In the genomic region with DNA sequence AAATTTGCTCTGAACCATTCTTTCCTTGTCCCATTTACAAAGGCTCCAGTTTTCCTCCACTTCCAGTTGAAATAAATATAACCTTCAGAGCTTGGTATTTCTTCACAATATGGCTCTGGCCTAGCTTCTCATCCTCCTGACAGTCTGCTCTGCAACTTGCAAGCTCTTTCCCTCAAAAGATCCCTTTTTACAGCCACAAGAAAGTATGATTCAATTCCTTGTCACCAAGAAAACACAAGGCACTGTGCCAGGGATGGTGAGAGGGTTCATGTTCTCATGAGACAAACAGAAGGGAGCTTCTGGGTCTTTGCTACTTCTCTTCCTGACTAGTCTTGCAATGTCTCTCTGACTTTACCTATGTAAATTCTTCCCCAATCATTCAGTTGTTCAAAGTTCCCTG, we compare ENCODE assay signal across 22 mouse cellular contexts. TPM values are rescaled to one million over a fixed set of nuclear protein-coding genes. Genes with fewer than 3 reads are reported as not detected.
DNase-seq lines count a peak whose midpoint lies in the region; TF ChIP-seq lines count a peak whose summit lies in the region.
"Had no signal": no experiment of that assay in that cellular context is flagged by ENCODE, and none has a peak within 500 bp of the region (broad histone marks: within the 10 kb centered on the region; RNA-seq: fewer than 3 reads in every experiment).

No protein-coding gene starts in this region.

- no peak overlapping the region for H3ac ChIP-seq in myocyte (ENCODE audit: control insufficient read depth, insufficient read length)

- no peaks in the 10 kb centered on the region for H3K79me2 ChIP-seq in myocyte (ENCODE audit: control insufficient read depth, insufficient read depth)

- no peak for TF ChIP-seq POLR2A in myocyte (IDR thresholded peaks at IDR 0.05; ENCODE audit: insufficient read length, low read depth)

- H3K36me3 ChIP-seq in myocyte (ENCODE audit: control insufficient read depth, insufficient read depth) = no peaks in the 10 kb centered on the region
- H3K36me3 ChIP-seq: embryonic facial prominence, embryonic 13.5 days; forebrain, embryonic 12.5 days; heart, embryonic 12.5 days; hindbrain, embryonic 10.5 days had no signal

- DNase-seq in adrenal gland, adult 2 months = peak; percentile 25
- no peak for DNase-seq in adrenal gland, adult 8-10 months
- peak; percentile 20 to 34 for DNase-seq in left cerebral cortex, adult 18-20 months (ENCODE audit: low spot score in 2 of 2)
- DNase-seq in left cerebral cortex, adult 11 months (ENCODE audit: low spot score) = no peak
- DNase-seq in 3T3-L1 (ENCODE audit: low read depth, low spot score) = peak; percentile 48
- no peak for DNase-seq in Muller cell, postnatal 12 days (ENCODE audit: inconsistent ontology term)
- no peak for DNase-seq in lung, postnatal 36 days
- DNase-seq: adrenal gland, postnatal 14 days; cerebellum, adult 18-20 months; cerebellum, adult 9-11 months; cerebellum, postnatal 36 days; gastrocnemius, adult 2 months; gastrocnemius, postnatal 25 days had no signal

- H3K27me3 ChIP-seq in myocyte (ENCODE audit: control insufficient read depth, insufficient read depth, insufficient read length) = no peaks in the 10 kb centered on the region
- H3K27me3 ChIP-seq: embryonic facial prominence, embryonic 13.5 days; forebrain, embryonic 12.5 days; heart, embryonic 12.5 days had no signal

- H3K4me2 ChIP-seq in myocyte (ENCODE audit: low read depth) = no peak overlapping the region
- H3K4me2 ChIP-seq: embryonic facial prominence, embryonic 13.5 days; forebrain, embryonic 12.5 days; heart, embryonic 12.5 days; hindbrain, embryonic 14.5 days had no signal

- no peak overlapping the region for H3K4me3 ChIP-seq in myocyte
- H3K4me3 ChIP-seq: embryonic facial prominence, embryonic 13.5 days; forebrain, embryonic 12.5 days; gastrocnemius, adult 2 months; heart, embryonic 12.5 days; hindbrain, embryonic 10.5 days had no signal

TF ChIP-seq in myocyte, 11 proteins besides CTCF, POLR2A, EP300 and RAD21:
- TF ChIP-seq TCF3 (IDR thresholded peaks at IDR 0.05; ENCODE audit: insufficient read length, low read depth) (no peak), MYOD1 (IDR thresholded peaks at IDR 0.05; ENCODE audit: control insufficient read depth in 1 of 3, insufficient read length in 2 of 3, low read depth in 2 of 3) (no peak), CEBPB (IDR thresholded peaks at IDR 0.05; ENCODE audit: insufficient read depth, poor library complexity, severe bottlenecking) (0 out of 2 replicates have a peak, but pooled peaks have one; percentile 7), POLR2AphosphoS2 (IDR thresholded peaks at IDR 0.05; ENCODE audit: insufficient read length, low read depth) (no peak)

RNA-seq across cellular contexts. Expression of a gene that starts 9.8 kb away (rescaled TPM):
- total RNA-seq in adrenal gland, adult 2 months (2021) = not detected
- not detected in 2 replicates for polyA plus RNA-seq in adrenal gland, adult 2 months (2012; rRNA removed)
- not detected for total RNA-seq in adrenal gland, adult 8-10 months (2022)
- total RNA-seq in left cerebral cortex, adult 18-20 months (2021) = not detected
- not detected for polyA plus RNA-seq in myocyte (2012; fragmentation: generic; extraction: Trizol)
- total RNA-seq: adrenal gland, postnatal 14 days; gastrocnemius, adult 2 months; gastrocnemius, postnatal 25 days; granulocyte monocyte progenitor cell, adult 5-6 weeks; MEL had no signal
- polyA plus RNA-seq: C2C12; heart, embryonic 12.5 days; hindbrain, embryonic 10.5 days had no signal

Comparison
In these comparisons a context has a peak if more than half of its experiments do, and no peak if none do; other contexts are left out.
1. DNase-seq: peak in adrenal gland, adult 2 months (single experiment), left cerebral cortex, adult 18-20 months (2 of 2) and 3T3-L1 (single experiment); none in adrenal gland, adult 8-10 months (single experiment), left cerebral cortex, adult 11 months (single experiment), Muller cell, postnatal 12 days (single experiment) and lung, postnatal 36 days (single experiment).